Mouse (Mus musculus) ES-E14 (cell line): ENCODE measurements around the gene Dock6.

Experiments used
- HCFC1 ChIP-seq: IDR thresholded peaks from 2 replicates; pipeline ENCODE4 v1.6.1; 2012; ENCODE audit warnings: low read length, inconsistent platforms, borderline replicate concordance; ENCODE audit not compliant: insufficient read depth
- MAFK ChIP-seq: IDR thresholded peaks from 2 replicates; pipeline ENCODE4 v1.6.1; 2014; ENCODE audit warnings: mild to moderate bottlenecking, low read depth, low read length, inconsistent platforms; ENCODE audit not compliant: insufficient read depth
- ZC3H11A ChIP-seq: IDR thresholded peaks from 2 replicates; pipeline ENCODE4 v1.6.1; 2012; ENCODE audit warnings: low read depth, mild to moderate bottlenecking, inconsistent platforms, low read length, borderline replicate concordance

GRCm38 (mm10) chr9:21816716-21817305 lies 35.6 kb downstream of the Dock6 start:
- TF ChIP-seq MAFK (no peak), ZC3H11A (no peak), HCFC1 (no peak)
